Mouse (Mus musculus): Measurements from ENCODE around the gene Osgep.
"Not testable (repeated sequence)": the region's sequence is repeated elsewhere in the genome, so short reads cannot be mapped to it uniquely, and the experiment has no call there.

The Osgep gene

GRCm38 (mm10) chr14:50930754-50931492, 6.2 kb upstream of the Osgep start, which contains the start of the genes Pip4p1 and Pnp:
TSS of gene Pip4p1 (minus strand) at chr14:50930856.
TSS of gene Pnp (plus strand) at chr14:50931082.
- peak; percentile 99 to 100 for DNase-seq

GRCm38 (mm10) chr14:50930377-50930753, 5.7 kb upstream of the Osgep start:
- peak; percentile 75 to 92 for DNase-seq

GRCm38 (mm10) chr14:50929951-50930350, 5.3 kb upstream of the Osgep start:
- DNase-seq, result no peak

- DNase-seq, result no peak
These were observed 2.7 kb upstream of the Osgep start for GRCm38 (mm10) chr14:50927366-50927765.

GRCm38 (mm10) chr14:50925111-50925920, 623 bp upstream of the Osgep start:
- DNase-seq, result no peak

- not testable (repeated sequence) for DNase-seq
These were observed 1.3 kb downstream of the Osgep start for GRCm38 (mm10) chr14:50923437-50923836.

GRCm38 (mm10) chr14:50911356-50911755, 13.3 kb downstream of the Osgep start:
- DNase-seq, result no peak

- no peak for DNase-seq
These were observed 16.6 kb downstream of the Osgep start for GRCm38 (mm10) chr14:50908126-50908525.

- DNase-seq, result not testable (repeated sequence)
These were observed 19.4 kb downstream of the Osgep start for GRCm38 (mm10) chr14:50905327-50905726.

- no peak for DNase-seq
These were observed 19.9 kb downstream of the Osgep start for GRCm38 (mm10) chr14:50904828-50905129.

- peak; percentile 40 to 63 for DNase-seq
These were observed 20.5 kb downstream of the Osgep start for GRCm38 (mm10) chr14:50903973-50904827.

GRCm38 (mm10) chr14:50897992-50898391, 26.7 kb downstream of the Osgep start:
- not testable (repeated sequence) for DNase-seq

GRCm38 (mm10) chr14:50897374-50897765, 27.3 kb downstream of the Osgep start, which contains the start of gene Klhl33:
TSS of gene Klhl33 (minus strand) at chr14:50897507.
- no peak for DNase-seq

GRCm38 (mm10) chr14:50896747-50897373, 27.8 kb downstream of the Osgep start:
- DNase-seq, result no peak

GRCm38 (mm10) chr14:50895985-50896746, 28.5 kb downstream of the Osgep start:
- DNase-seq, result peak; percentile 57 to 59

GRCm38 (mm10) chr14:50895407-50895806, 29.3 kb downstream of the Osgep start:
- DNase-seq, result no peak

- peak in 1 of 2 experiments; percentile 18 for DNase-seq
These were observed 31.9 kb downstream of the Osgep start for GRCm38 (mm10) chr14:50892541-50893459.

GRCm38 (mm10) chr14:50892091-50892490, 32.6 kb downstream of the Osgep start:
- no peak for DNase-seq

GRCm38 (mm10) chr14:50891621-50892020, 33.1 kb downstream of the Osgep start:
- no peak for DNase-seq

GRCm38 (mm10) chr14:50876236-50876950, 48.3 kb downstream of the Osgep start:
- DNase-seq, result no peak

All from kidney, postnatal 25 days (tissue).